Mouse (Mus musculus) spleen, adult 2 months (tissue): ENCODE data around the gene Tubb5.
"Not testable (repeated sequence)": the region's sequence is repeated elsewhere in the genome, so short reads cannot be mapped to it uniquely, and the experiment has no call there.

Source experiments
- CTCF ChIP-seq: fragments of 200-500 bp; IDR thresholded peaks from 2 replicates; pipeline ENCODE4 v1.5.1; 2011; ENCODE audit warnings: mild to moderate bottlenecking, inconsistent platforms; ENCODE audit not compliant: insufficient read depth, insufficient read length, insufficient replicate concordance; ENCODE audit errors: extremely low read depth
- POLR2A ChIP-seq: fragments of 200-500 bp; IDR thresholded peaks from 2 replicates; pipeline ENCODE4 v1.6.1; 2011; ENCODE audit warnings: low read depth, low read length, inconsistent platforms

- TF ChIP-seq CTCF, POLR2A: not testable (repeated sequence)
Observed at GRCm38 (mm10) chr17:35839002-35839401, 896 bp upstream of the Tubb5 start.
